Mouse (Mus musculus) left cerebral cortex, adult 6 months (tissue): Measurements from ENCODE around the gene Rab27a. TPM values are rescaled to one million over a fixed set of nuclear protein-coding genes. Genes with fewer than 3 reads are reported as not detected.

Experiments
- long read RNA-seq, 2 experiments: library from polyadenylated mRNA; unstranded; transcript quantifications; one replicate each; pipeline ENCODE4 v2.0.0; 2019 to 2020
- polyA plus RNA-seq: library from polyadenylated mRNA; unstranded; fragments of <200 nt; fragmentation: Nextera tagmentation; gene quantifications from 2 replicates; pipeline ENCODE4 v1.2.3, GENCODE M21; 2021

The Rab27a gene
- polyA plus RNA-seq = 0.89 and 0.94 TPM in 2 replicates
- long read RNA-seq, experiment 1, partial matches to known transcripts = 1 of 7 reads
- long read RNA-seq, experiment 1, other reads (novel, unspliced or antisense) = 1 of 7 reads
- long read RNA-seq, experiment 2, partial matches to known transcripts = 1 of 2 reads
- long read RNA-seq, experiment 2, other reads (novel, unspliced or antisense) = 1 of 2 reads

DNA sequence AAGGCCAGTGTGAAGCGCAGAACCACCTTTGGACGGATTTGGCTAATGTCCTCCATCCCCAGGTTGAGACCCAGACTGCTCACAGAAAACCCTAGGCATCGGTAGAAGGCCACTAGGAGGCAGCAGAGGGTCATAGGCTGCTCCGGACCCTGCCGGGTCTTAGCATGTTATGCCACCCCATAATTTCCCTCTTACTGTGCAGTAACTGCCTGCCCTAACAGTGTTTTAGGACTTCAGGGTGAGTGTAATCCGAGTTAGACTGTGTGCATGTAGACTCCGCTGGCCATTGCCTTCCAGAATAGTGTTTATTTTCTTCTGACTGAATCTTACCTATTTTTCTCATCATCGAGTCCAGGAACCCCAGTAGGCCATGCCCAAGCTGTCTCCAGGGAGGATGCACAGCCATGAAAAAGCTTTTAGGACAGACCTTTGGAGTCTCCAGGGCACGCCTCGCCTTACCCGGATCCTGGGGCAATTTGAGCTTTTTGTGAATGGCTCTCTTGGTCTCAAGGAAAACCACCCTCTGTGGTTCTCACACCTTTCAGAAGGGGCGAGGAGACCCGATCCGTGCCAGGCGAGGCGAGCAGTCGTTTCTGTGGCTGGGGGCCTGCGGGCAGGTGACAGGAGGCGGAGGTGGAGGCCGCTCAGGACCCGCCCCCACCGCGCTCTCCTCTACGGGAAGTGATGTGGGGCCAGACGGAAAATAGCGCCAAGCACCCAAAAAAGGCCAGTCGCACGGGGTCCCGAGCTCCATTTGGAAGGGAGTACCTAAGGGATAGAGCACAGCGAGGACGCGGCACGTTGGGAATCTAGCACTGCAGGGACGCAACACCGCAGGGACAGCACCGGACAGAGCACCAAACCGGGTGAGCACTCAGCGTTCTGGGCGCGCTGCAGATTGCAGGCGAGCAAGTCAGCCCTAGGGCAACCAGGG, at the start of gene Rab27a:
Rab27a (plus strand) TSS at position 709 of the 934 bp plus-strand sequence.

GRCm38 (mm10) chr9:73040080-73040479, 4.6 kb upstream of the Rab27a start, which contains the start of gene Pigb:
Gene Pigb (minus strand): TSS chr9:73040378.

DNA sequence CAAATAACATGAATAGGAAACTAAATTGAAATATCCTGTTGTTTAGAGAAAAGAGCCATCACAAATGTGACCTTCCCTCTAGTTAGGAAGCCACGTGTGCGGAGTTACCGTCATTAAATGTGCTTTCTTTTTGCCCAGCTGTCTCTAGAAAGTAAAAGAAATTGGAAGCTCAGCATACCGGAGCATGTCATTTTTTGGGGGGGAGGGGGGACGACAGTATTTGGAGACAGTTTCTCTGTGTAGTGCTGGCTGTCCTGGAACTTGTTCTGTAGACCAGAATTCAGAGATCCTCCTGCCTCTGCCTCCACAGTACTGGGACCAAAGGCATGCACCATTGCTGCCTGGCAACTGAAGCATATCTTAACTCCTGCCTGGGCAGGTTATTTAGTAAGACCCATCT, 56.9 kb downstream of the Rab27a start, which contains the start of gene Khdc3:
Khdc3 (plus strand) TSS at position 301 of the 400 bp plus-strand sequence.

GRCm38 (mm10) chr9:73102181-73102580, 57.5 kb downstream of the Rab27a start, which contains the start of gene Gm20509:
Gene Gm20509 (plus strand): TSS chr9:73102470.

GRCm38 (mm10) chr9:73112919-73113906, 68.6 kb downstream of the Rab27a start, which contains the start of gene Rsl24d1:
Gene Rsl24d1 (plus strand): TSS chr9:73113426.

Other genes with a start within 250 kb of the Rab27a start
- 0.34 and 0.50 TPM in 2 replicates for gene Prtg, start 238.0 kb upstream of the Rab27a start, polyA plus RNA-seq
- 2.8 and 3.4 TPM in 2 replicates for gene Pygo1, start 119.2 kb upstream of the Rab27a start, polyA plus RNA-seq
- 1.3 and 1.6 TPM in 2 replicates for gene Dyx1c1, start 86.1 kb upstream of the Rab27a start, polyA plus RNA-seq
- not detected in 2 replicates for gene Gm44503, start 86.0 kb upstream of the Rab27a start, polyA plus RNA-seq
- gene Ccpg1os, start 59.5 kb upstream of the Rab27a start, polyA plus RNA-seq = 20.7 and 26.3 TPM in 2 replicates
- gene Ccpg1, start 59.4 kb upstream of the Rab27a start, polyA plus RNA-seq = 43.9 and 47.6 TPM in 2 replicates
- gene Pigb, start 4.5 kb upstream of the Rab27a start, polyA plus RNA-seq = 6.7 and 8.8 TPM in 2 replicates
- gene Khdc3, start 57.0 kb downstream of the Rab27a start, polyA plus RNA-seq = not detected in 2 replicates
- not detected in 2 replicates for gene Gm20509, start 57.6 kb downstream of the Rab27a start, polyA plus RNA-seq
- 66.4 and 73.2 TPM in 2 replicates for gene Rsl24d1, start 68.6 kb downstream of the Rab27a start, polyA plus RNA-seq